Mouse (Mus musculus) bone marrow macrophage, adult 2 months (primary cell): Measurements from ENCODE around the gene Scamp4. TPM values are rescaled to one million over a fixed set of nuclear protein-coding genes. Genes with fewer than 3 reads are reported as not detected.
A peak's percentile ranks its signal among the peaks of the same experiment; 100 is the strongest.

Experiments used
- H3K27ac ChIP-seq: 2 replicates; pipeline ENCODE4 v1.5.1; 2012; ENCODE audit warnings: low read depth, low read length; ENCODE audit not compliant: insufficient read depth
- H3K4me1 ChIP-seq: 2 replicates; pipeline ENCODE4 v1.6.1; 2012; ENCODE audit warnings: low read length; ENCODE audit not compliant: control insufficient read depth, insufficient read depth
- H3K4me3 ChIP-seq: 2 replicates; pipeline ENCODE4 v1.5.1; 2012; ENCODE audit warnings: mild to moderate bottlenecking, low read length, moderate library complexity; ENCODE audit not compliant: insufficient read depth
- CTCF ChIP-seq: IDR thresholded peaks from 2 replicates; pipeline ENCODE4 v1.5.1; 2012; ENCODE audit warnings: low read depth, mild to moderate bottlenecking, low read length, moderate library complexity
- POLR2A ChIP-seq: IDR thresholded peaks from 2 replicates; pipeline ENCODE4 v1.6.1; 2012; ENCODE audit warnings: mild to moderate bottlenecking, low read depth, low read length, borderline replicate concordance
- polyA plus RNA-seq: library from polyadenylated mRNA; stranded (reverse); fragments of >200 nt; gene quantifications from 2 replicates; pipeline ENCODE4 v1.2.4, GENCODE M21; 2012; ENCODE audit not compliant: missing spikeins, insufficient read depth, insufficient read length

The Scamp4 gene
- polyA plus RNA-seq, 1 experiment, result 35.4 TPM

GRCm38 (mm10) chr10:80658841-80659202, 56.1 kb downstream of the Scamp4 start:
- TF ChIP-seq CTCF (no peak), POLR2A (no peak)
- peaks cover 41% of the 10 kb centered on the region for H3K4me1 ChIP-seq
- H3K27ac ChIP-seq, result peak overlapping the region; percentile 62
- H3K4me3 ChIP-seq, result peak overlapping the region; percentile 22

GRCm38 (mm10) chr10:80659213-80659612, 56.5 kb downstream of the Scamp4 start:
- peak; percentile 56 for TF ChIP-seq CTCF
- no peak for TF ChIP-seq POLR2A
- Histone ChIP-seq H3K4me1 (peaks cover 45% of the 10 kb centered on the region), H3K27ac (peak overlapping the region; percentile 42), H3K4me3 (peak overlapping the region; percentile 22)

GRCm38 (mm10) chr10:80661149-80661548, 58.5 kb downstream of the Scamp4 start:
- peaks cover 51% of the 10 kb centered on the region for H3K4me1 ChIP-seq
- H3K27ac ChIP-seq, result no peak overlapping the region
- H3K4me3 ChIP-seq, result no peak overlapping the region
- peak; percentile 66 for TF ChIP-seq CTCF
- no peak for TF ChIP-seq POLR2A

GRCm38 (mm10) chr10:80663485-80664196, 61.0 kb downstream of the Scamp4 start:
- TF ChIP-seq POLR2A (no peak), CTCF (no peak)
- Histone ChIP-seq H3K4me3 (no peak overlapping the region; the same call in 1 of the 2 replicates), H3K27ac (peak overlapping the region; percentile 83), H3K4me1 (peaks cover 36% of the 10 kb centered on the region)

- Histone ChIP-seq H3K27ac (peak overlapping the region; percentile 83), H3K4me3 (0 out of 2 replicates have a peak overlapping the region, but pooled peaks have one; percentile 9), H3K4me1 (peaks cover 34% of the 10 kb centered on the region)
- TF ChIP-seq CTCF (no peak), POLR2A (no peak)
Measured at GRCm38 (mm10) chr10:80664197-80665015, 61.7 kb downstream of the Scamp4 start.

GRCm38 (mm10) chr10:80665016-80665380, 62.3 kb downstream of the Scamp4 start:
- Histone ChIP-seq H3K4me1 (peaks cover 34% of the 10 kb centered on the region), H3K4me3 (no peak overlapping the region), H3K27ac (peak overlapping the region; percentile 83)
- TF ChIP-seq POLR2A, result no peak
- no peak for TF ChIP-seq CTCF

Other genes with a start within 250 kb of the Scamp4 start
- gene Plk5, start 246.4 kb upstream of the Scamp4 start, polyA plus RNA-seq, result not detected in 2 replicates
- 5.8 and 8.3 TPM in 2 replicates for gene Mex3d, start 215.2 kb upstream of the Scamp4 start, polyA plus RNA-seq
- 55.6 and 58.2 TPM in 2 replicates for gene Mbd3, start 203.3 kb upstream of the Scamp4 start, polyA plus RNA-seq
- gene Uqcr11, start 196.0 kb upstream of the Scamp4 start, polyA plus RNA-seq, result 175 and 193 TPM in 2 replicates
- 25.5 and 27.4 TPM in 2 replicates for gene Tcf3, start 169.2 kb upstream of the Scamp4 start, polyA plus RNA-seq
- gene Onecut3, start 108.0 kb upstream of the Scamp4 start, polyA plus RNA-seq, result not detected in 2 replicates
- not detected in 2 replicates for gene Atp8b3, start 63.7 kb upstream of the Scamp4 start, polyA plus RNA-seq
- gene Rexo1, start 41.3 kb upstream of the Scamp4 start, polyA plus RNA-seq, result 28.9 and 29.8 TPM in 2 replicates
- 7.7 and 9.3 TPM in 2 replicates for gene Klf16, start 25.6 kb upstream of the Scamp4 start, polyA plus RNA-seq
- 63.2 and 67.3 TPM in 2 replicates for gene Abhd17a, start 12.5 kb upstream of the Scamp4 start, polyA plus RNA-seq
- gene Adat3, start within 50 bp of the Scamp4 start, polyA plus RNA-seq, result 2.2 and 3.2 TPM in 2 replicates
- 1.1 and 2.1 TPM in 2 replicates for gene Gm49322, start 3.1 kb downstream of the Scamp4 start, polyA plus RNA-seq
- 87.3 and 98.4 TPM in 2 replicates for gene Csnk1g2, start 20.0 kb downstream of the Scamp4 start, polyA plus RNA-seq
- 20.9 and 22.7 TPM in 2 replicates for gene Btbd2, start 54.2 kb downstream of the Scamp4 start, polyA plus RNA-seq
- 107 and 117 TPM in 2 replicates for gene Mknk2, start 75.2 kb downstream of the Scamp4 start, polyA plus RNA-seq
- gene Mob3a, start 99.1 kb downstream of the Scamp4 start, polyA plus RNA-seq, result 53.3 and 53.8 TPM in 2 replicates
- gene Izumo4, start 99.3 kb downstream of the Scamp4 start, polyA plus RNA-seq, result 11.0 and 25.2 TPM in 2 replicates
- 121 and 129 TPM in 2 replicates for gene Ap3d1, start 139.4 kb downstream of the Scamp4 start, polyA plus RNA-seq
- gene Dot1l, start 152.3 kb downstream of the Scamp4 start, polyA plus RNA-seq, result 20.9 and 22.1 TPM in 2 replicates
- 38.5 and 51.4 TPM in 2 replicates for gene Sf3a2, start 195.3 kb downstream of the Scamp4 start, polyA plus RNA-seq
- 117 and 122 TPM in 2 replicates for gene Plekhj1, start 195.8 kb downstream of the Scamp4 start, polyA plus RNA-seq
- gene Amh, start 202.4 kb downstream of the Scamp4 start, polyA plus RNA-seq, result not detected in 2 replicates
- not detected in 2 replicates for gene Jsrp1, start 210.6 kb downstream of the Scamp4 start, polyA plus RNA-seq
- 823 and 921 TPM in 2 replicates for gene Oaz1, start 223.8 kb downstream of the Scamp4 start, polyA plus RNA-seq
- not detected in 2 replicates for gene Lingo3, start 241.2 kb downstream of the Scamp4 start, polyA plus RNA-seq